Mouse (Mus musculus): Measurements from ENCODE around the gene Vmn2r9.
"Not testable (repeated sequence)": the region's sequence is repeated elsewhere in the genome, so short reads cannot be mapped to it uniquely, and the experiment has no call there.

The Vmn2r9 gene

GRCm38 (mm10) chr5:108852501-108852900 is at the start of gene Vmn2r9:
TSS of gene Vmn2r9 (minus strand) at chr5:108852601.
- DNase-seq (ENCODE audit: low spot score) = not testable (repeated sequence)

GRCm38 (mm10) chr5:108866746-108867145 is 14.3 kb upstream of the Vmn2r9 start:
- DNase-seq (ENCODE audit: low spot score) = not testable (repeated sequence)

- peak; percentile 60 for DNase-seq (ENCODE audit: low spot score)
These were observed 2.9 kb downstream of the Vmn2r9 start for GRCm38 (mm10) chr5:108849466-108849865.

GRCm38 (mm10) chr5:108836156-108836555 is 16.2 kb downstream of the Vmn2r9 start:
- DNase-seq (ENCODE audit: low spot score) = no peak

GRCm38 (mm10) chr5:108823276-108823675 is 29.1 kb downstream of the Vmn2r9 start:
- peak; percentile 14 for DNase-seq (ENCODE audit: low spot score)

- not testable (repeated sequence) for DNase-seq (ENCODE audit: low spot score)
These were observed 43.7 kb downstream of the Vmn2r9 start, which contains the start of gene Vmn2r8 for GRCm38 (mm10) chr5:108808750-108809149. TSS of gene Vmn2r8 (minus strand) at chr5:108808850.

- peak; percentile 69 for DNase-seq (ENCODE audit: low spot score)
These were observed 48.8 kb downstream of the Vmn2r9 start for GRCm38 (mm10) chr5:108803646-108804045.

GRCm38 (mm10) chr5:108795263-108795662 is 57.1 kb downstream of the Vmn2r9 start, which contains the start of gene Tmed11:
TSS of gene Tmed11 (minus strand) at chr5:108795363.
- DNase-seq (ENCODE audit: low spot score) = not testable (repeated sequence)

GRCm38 (mm10) chr5:108790385-108790784 is 62.0 kb downstream of the Vmn2r9 start:
- DNase-seq (ENCODE audit: low spot score) = not testable (repeated sequence)
